In the genomic region with DNA sequence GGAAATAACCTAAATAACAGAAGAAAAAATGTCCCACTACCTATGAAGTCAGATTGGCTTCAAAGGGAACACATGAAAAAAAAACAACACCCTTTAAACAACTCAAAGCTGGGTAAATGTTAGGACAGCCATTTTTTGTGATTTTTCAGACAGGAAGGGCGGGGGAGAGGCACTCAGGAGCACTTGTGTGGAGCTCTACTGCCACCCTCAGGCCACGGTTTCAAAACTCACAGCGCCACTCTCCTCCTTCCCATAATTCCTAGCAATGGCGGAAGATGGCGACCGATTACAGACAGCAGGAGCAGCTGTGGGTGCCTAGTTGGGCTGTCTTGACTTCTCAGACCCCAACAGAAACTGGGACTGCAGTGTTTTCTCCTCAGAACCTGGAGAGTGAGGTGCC, we compare ENCODE assay signal across 7 mouse cellular contexts.
A peak's percentile ranks its signal among the peaks of the same experiment; 100 is the strongest.
DNase-seq lines count a peak whose midpoint lies in the region; ATAC-seq and TF ChIP-seq lines count a peak whose summit lies in the region.

No protein-coding gene starts in this region.

- H3K27me3 ChIP-seq in lung, embryonic 15.5 days: no peaks in the 10 kb centered on the region
- no peaks in the 10 kb centered on the region for H3K27me3 ChIP-seq in Patski
- no peaks in the 10 kb centered on the region for H3K27me3 ChIP-seq in forebrain, embryonic 12.5 days
- no peaks in the 10 kb centered on the region for H3K27me3 ChIP-seq in hindbrain, postnatal 0 days (ENCODE audit: insufficient read depth, low read length)

- POLR2A ChIA-PET in Patski (lab: Charles Lee): no interaction called here

- H3K4me3 ChIP-seq in lung, embryonic 15.5 days: peak overlapping the region; percentile 26
- no peak overlapping the region for H3K4me3 ChIP-seq in forebrain, embryonic 12.5 days (replicated peaks)
- no peak overlapping the region for H3K4me3 ChIP-seq in hindbrain, postnatal 0 days (ENCODE audit: low read length)

- no peak overlapping the region for H3K9ac ChIP-seq in lung, embryonic 15.5 days
- H3K9ac ChIP-seq in forebrain, embryonic 12.5 days: no peak overlapping the region
- no peak overlapping the region for H3K9ac ChIP-seq in hindbrain, postnatal 0 days (replicated peaks; ENCODE audit: low read length)

- TF ChIP-seq CTCF in Patski (IDR thresholded peaks at IDR 0.05): peak; percentile 73
- peak; percentile 68 for TF ChIP-seq CTCF in hindbrain, postnatal 0 days (IDR thresholded peaks at IDR 0.05; ENCODE audit: low read depth)

- H3K36me3 ChIP-seq in lung, embryonic 15.5 days: no peaks in the 10 kb centered on the region
- peaks cover 22% of the 10 kb centered on the region for H3K36me3 ChIP-seq in forebrain, embryonic 12.5 days (replicated peaks)
- H3K36me3 ChIP-seq in hindbrain, postnatal 0 days (ENCODE audit: insufficient read depth, low read length): no peaks in the 10 kb centered on the region

- no peaks in the 10 kb centered on the region for H3K9me3 ChIP-seq in lung, embryonic 15.5 days
- no peaks in the 10 kb centered on the region for H3K9me3 ChIP-seq in forebrain, embryonic 12.5 days
- H3K9me3 ChIP-seq in hindbrain, postnatal 0 days (ENCODE audit: low read length): no peaks in the 10 kb centered on the region

- no peaks in the 10 kb centered on the region for H3K4me1 ChIP-seq in lung, embryonic 15.5 days
- H3K4me1 ChIP-seq in forebrain, embryonic 12.5 days: no peaks in the 10 kb centered on the region
- H3K4me1 ChIP-seq in hindbrain, postnatal 0 days (ENCODE audit: insufficient read depth, low read length): no peaks in the 10 kb centered on the region

- DNase-seq in lung, postnatal 14 days: no peak
- no peak for DNase-seq in Patski (ENCODE audit: low read depth, low spot score)
- peak; percentile 76 for DNase-seq in hindbrain, postnatal 0 days (ENCODE audit: low spot score)
- peak; percentile 54 for DNase-seq in mesoderm, embryonic 11.5 days (ENCODE audit: low read depth, low spot score)
- DNase-seq in right cerebral cortex, adult 18-20 months: no peak

- 0 out of 2 replicates have a peak overlapping the region, but pooled peaks have one; percentile 29 for H3K27ac ChIP-seq in lung, embryonic 15.5 days
- H3K27ac ChIP-seq in forebrain, embryonic 12.5 days: no peak overlapping the region
- H3K27ac ChIP-seq in hindbrain, postnatal 0 days: peak overlapping the region; percentile 51; the same call in 1 of the 2 replicates

- 77% methylated on average over 6 of the region's 6 CpGs for WGBS in lung, embryonic 15.5 days
- WGBS in forebrain, embryonic 12.5 days: 70% methylated on average over 6 of the region's 6 CpGs
- WGBS in hindbrain, postnatal 0 days: 56% methylated on average over 6 of the region's 6 CpGs

- CTCF ChIA-PET in Patski (lab: Charles Lee): interaction anchor here (0.9 to 1.9 kb wide), 6 partner anchors 13 to 35 kb away, joined by 3 to 10 read pairs (median 3); no protein-coding TSS in a partner anchor

- peak overlapping the region; percentile 34; the same call in 1 of the 2 replicates for H3K4me2 ChIP-seq in lung, embryonic 15.5 days
- peak overlapping the region; percentile 15; the same call in 1 of the 2 replicates for H3K4me2 ChIP-seq in forebrain, embryonic 12.5 days
- H3K4me2 ChIP-seq in hindbrain, postnatal 0 days (ENCODE audit: low read depth, low read length): 0 out of 2 replicates have a peak overlapping the region, but pooled peaks have one; percentile 24

- in situ Hi-C loops in Patski (cut with MboI; ENCODE audit: low pct_unique_long_range_greater_than_20kb): no loop called here

- ATAC-seq in lung, embryonic 15.5 days (ENCODE audit: borderline replicate concordance, extremely low read depth, low FRiP score, low TSS enrichment): no peak
- peak; percentile 33 for ATAC-seq in Patski
- ATAC-seq in forebrain, embryonic 12.5 days (ENCODE audit: low FRiP score): no peak
- no peak for ATAC-seq in hindbrain, postnatal 0 days

Comparison
In these comparisons a context has a peak if more than half of its experiments do, and no peak if none do; other contexts are left out.
1. DNase-seq: peak in hindbrain, postnatal 0 days (single experiment) and mesoderm, embryonic 11.5 days (single experiment); none in lung, postnatal 14 days (single experiment), Patski (single experiment) and right cerebral cortex, adult 18-20 months (single experiment).
2. Peak in every context shown above with its lines, with median percentiles within 50 percentile points of each other: H3K4me2 ChIP-seq.